Mouse (Mus musculus): ENCODE measurements around the gene Artn. TPM values are rescaled to one million over a fixed set of nuclear protein-coding genes. Genes with fewer than 3 reads are reported as not detected.

Artn gene
- total RNA-seq, 2 experiments from 2014 or later: not detected

DNA sequence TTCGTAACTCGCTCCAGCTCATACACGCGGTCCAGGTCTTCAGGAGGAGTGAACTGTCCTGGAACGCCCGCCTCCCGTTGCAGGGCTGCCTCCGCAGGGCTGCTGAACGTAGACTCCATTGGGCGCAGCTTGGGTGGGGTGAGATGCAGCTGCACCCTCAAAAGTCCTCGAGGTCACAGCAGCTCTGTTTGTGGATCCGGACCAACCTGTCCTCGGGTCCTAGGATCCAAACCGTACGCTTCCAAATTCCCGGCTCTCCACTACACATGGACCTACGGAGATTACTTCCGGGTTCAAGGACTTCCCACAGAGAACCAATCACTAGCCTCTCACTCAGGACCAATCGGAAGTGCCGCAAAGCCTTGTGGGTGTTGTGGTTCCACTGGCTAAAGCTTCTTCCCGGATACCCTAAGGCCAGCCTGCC is 37.8 kb downstream of the Artn start, which contains the start of gene Dph2:
Gene Dph2, minus strand, starts transcription at position 295 of the 424 bp plus-strand sequence.
- ATAC-seq (replicated peaks; ENCODE audit: poor library complexity): peak; percentile 89

DNA sequence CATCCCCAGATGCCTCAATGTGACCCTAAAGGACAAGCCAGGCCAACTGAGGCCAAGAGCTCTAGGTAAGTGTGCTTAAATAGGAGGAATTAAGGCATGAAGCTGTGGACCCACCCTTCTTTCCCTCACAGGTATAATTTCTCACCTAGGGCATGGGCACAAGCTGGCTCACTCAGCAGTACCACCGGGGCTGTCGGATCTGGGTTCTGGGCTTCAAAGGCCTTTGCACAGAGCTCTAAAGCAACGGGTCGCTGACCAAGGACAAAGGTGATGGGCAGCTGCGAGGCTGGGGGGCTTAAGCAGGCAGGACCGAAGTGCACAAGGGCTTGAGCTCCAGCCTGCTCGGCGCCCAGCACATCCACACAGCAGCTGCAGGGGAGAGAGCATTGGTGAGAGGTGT is 38.8 kb downstream of the Artn start:
- ATAC-seq (replicated peaks; ENCODE audit: poor library complexity): no peak

DNA sequence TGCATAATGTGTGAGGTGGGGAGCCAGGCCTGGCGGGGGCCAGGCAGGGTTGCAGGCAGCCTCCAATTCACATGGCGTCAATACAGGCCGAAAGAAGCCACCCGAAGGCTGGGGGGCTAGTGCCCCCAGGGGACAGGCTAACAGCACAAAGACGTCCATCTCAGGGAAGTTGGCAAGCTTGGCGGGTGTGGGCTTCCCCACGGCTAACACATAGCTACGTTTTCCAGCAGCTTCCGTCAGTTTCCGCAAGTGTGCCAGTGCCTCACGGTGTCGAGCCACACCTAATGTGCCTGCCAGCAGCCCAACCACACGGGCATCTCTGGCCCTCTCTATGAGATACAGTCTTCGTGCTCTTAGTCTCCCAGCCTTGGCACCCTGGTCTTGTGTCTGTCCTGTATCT is 39.5 kb downstream of the Artn start:
- ATAC-seq (replicated peaks; ENCODE audit: poor library complexity): no peak

DNA sequence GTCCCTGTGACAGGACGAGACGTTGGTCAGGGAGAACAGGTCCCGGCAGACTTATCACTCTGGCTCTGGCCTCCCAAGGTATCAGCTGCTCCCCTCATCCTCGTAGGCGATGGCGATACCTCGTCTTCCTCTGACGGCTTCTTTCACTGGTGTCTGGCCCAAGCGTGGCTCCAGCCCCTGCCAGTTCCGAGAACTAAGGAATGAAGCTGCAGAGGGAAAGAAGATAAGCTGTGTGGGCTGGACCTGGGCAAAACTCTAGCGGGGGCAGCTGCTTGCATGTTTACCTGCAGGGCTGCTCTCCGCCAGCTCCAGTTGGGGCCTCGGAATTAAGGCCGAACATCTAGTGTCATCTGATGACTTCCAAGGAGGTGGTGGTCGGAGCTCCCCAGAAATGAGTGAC is 40.1 kb downstream of the Artn start:
- ATAC-seq (replicated peaks; ENCODE audit: poor library complexity): no peak

DNA sequence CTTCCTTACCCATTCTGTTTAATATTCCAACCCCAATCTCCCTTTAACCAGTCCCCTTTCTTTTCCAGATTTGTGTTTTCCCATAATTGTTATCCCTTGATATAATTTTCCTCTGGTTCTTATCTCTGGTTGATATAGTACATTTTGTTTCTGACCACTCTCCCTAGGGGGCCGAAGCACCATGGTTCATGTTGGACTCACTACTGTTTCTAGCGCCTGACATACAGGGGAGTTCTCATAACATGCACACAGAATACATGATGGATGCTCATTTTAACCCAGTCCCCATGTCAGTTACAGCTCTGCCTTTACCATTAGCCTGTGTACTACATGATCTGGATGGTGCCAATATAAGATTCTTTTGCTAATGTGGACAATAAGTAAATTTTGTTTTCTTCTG is 41.6 kb downstream of the Artn start:
- no peak for ATAC-seq (replicated peaks; ENCODE audit: poor library complexity)

DNA sequence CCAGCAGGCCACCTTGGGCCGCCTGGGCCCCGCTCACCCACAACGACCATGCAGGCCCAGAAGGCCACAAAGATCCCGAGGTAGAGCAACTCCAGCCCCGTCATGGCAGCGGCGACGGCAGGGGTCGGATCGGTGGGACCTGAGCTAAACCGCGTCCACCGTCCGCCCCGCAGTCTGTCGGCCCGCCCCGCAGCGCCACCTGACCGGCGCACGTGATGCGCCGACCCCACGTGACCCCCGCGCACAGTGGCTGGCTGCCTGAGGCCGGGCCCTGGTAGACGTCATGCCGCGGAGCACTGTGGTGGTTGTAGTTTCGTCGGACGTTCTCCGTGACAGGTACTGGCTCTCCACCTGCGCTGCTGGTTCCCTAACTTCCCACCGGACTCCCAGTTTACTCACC is 42.4 kb downstream of the Artn start, which contains the start of gene Atp6v0b:
Gene Atp6v0b, minus strand, starts transcription at position 201 of the 400 bp plus-strand sequence.
- ATAC-seq (replicated peaks; ENCODE audit: poor library complexity): peak; percentile 70

DNA sequence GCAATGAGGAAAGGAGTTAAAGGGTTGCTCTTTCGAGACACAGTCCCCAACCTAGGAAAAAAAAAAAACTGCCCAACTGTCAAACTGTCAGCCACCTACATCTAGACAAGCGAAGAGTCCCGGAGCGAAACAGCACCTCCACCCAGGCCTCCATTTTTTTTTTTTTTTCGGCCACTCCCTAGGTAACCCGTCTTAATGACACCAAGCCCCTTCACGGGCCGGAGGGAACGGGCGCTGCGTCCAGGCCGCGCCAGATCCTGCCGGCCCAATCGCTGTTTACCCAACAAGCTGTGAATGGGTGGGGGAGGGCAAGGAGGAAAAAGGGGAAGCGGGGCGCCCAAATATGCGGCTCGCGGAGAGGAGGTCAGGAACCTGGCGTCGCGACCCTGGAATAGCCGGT is 42.9 kb downstream of the Artn start:
- peak; percentile 46 for ATAC-seq (replicated peaks; ENCODE audit: poor library complexity)

DNA sequence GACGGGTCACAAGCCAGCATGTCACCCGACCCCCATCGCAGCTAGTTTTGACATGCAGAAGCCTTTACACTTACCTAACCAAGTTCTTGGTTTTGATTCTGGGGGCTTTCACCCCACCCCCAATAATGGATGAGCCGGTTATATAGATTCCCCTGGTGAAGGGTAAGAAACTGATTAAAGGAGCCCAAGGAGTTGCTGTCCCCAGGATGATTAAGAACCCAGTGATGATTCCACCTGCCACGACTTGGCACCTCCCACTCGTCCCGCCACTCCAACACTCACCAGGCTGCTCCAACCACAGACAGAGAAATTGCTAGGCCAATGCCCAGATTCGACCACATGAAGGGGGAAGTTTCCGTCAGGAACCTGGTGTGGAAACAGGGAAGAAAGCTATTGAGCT is 43.6 kb downstream of the Artn start:
- peak; percentile 1; the same call in 1 of the 2 replicates for ATAC-seq (replicated peaks; ENCODE audit: poor library complexity)

DNA sequence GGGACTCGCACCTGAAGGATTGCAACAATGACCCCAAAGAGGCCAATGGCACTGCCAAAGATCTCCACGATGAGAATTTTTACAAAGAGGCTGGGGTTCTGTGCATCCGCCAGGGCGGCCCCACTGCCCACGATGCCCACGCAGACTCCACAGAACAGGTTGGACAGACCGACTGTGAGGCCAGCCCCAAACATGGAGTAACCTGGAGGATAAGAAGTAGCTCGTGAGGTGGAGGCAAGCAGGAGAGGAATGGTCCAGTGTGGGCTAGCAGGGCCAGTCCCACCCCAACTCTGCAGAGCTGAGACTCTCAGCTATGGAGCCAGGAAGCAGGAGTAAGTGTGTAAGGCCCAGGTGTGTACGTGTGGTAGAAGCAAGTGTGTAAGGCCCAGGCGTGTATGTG is 44.5 kb downstream of the Artn start:
- no peak for ATAC-seq (replicated peaks; ENCODE audit: poor library complexity)

DNA sequence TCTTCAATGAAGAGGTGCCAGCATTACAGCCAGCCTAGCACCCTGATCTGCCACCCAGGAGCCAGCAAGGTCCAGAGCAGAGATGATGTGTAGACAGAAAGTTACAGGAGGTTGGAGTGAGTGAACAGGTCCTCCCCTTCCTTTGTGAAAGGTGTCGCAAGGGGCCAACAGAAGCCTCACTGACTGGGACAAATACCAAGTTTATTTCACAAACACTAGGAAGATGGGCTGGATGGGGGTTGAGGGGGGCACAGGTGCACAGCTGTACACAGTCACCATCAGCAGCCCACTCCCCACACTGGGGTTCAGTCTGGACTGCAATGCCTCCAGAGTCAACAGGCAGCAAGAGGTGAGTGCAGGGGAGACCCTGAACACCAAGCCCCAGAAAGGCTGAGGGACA is 45.4 kb downstream of the Artn start:
- no peak for ATAC-seq (replicated peaks; ENCODE audit: poor library complexity)

DNA sequence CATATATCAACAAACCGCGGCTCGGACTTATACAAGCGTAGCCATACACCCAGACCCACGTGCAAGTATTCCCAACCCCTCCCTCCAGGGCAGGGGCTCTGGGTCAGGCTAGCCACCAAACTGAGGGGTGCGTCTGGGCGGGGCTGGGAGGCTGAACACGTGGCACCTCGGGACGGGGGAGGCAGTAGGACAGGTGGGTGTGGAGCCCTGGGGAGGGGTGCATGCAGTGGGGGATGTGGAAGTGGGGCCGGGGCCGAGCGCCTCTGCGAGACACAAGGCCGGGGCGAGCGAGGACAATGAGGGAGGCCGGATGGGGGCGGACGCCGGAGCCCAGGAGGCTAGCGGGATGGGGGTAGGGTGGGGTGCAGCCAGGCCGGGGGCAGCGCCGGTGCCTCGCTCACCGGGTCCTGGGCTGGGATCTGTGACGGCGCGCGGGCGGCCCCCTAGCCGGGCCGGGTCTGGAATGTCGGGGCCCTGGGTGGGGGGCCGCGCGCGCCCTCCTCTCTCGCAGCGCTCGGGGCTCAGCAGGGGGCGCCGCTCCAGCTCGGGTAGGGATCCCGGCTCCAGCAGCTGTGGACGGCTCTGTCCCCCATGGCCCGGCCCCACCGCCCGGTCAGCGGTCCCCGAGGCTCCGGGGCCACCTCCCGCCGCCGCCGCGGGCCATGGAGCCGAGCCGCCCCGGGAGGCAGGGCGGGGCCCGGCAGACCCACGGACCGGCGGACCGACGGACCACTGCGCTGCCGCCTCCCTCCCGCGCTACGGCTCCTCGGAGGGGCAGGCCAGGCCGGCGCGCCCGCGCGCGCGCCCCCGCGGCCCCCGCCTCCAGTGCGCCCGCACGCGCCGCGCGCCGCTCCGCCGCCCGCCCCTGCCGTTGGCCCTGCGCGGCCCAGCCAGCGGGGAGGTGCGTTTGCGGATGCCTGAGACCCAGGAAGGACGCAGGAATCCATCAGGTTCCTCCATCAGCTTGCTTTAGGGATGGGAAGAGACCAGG is 46.6 kb downstream of the Artn start, which contains the start of gene B4galt2:
Gene B4galt2, minus strand, starts transcription at position 787 of the 991 bp plus-strand sequence.
- no peak for ATAC-seq (replicated peaks; ENCODE audit: poor library complexity)

DNA sequence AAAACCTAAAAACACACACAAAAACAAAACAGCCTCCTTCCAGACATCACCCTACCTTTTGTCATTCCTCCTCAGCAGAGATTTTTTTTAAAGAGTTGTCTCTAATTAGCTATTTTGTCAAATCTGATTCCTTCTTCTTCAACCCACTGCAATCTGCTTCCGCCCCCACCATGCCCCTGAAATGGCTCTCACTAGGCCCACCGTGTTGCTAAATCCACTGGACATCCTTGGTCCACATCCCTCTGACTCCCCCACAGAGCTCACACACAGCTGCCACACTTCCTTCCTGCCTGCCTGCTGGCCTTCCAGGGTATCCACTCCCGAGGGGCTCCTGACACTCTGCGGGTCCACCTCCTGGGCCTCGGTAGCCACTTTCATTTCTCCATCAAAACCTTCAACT is 50.9 kb downstream of the Artn start:
- no peak for ATAC-seq (replicated peaks; ENCODE audit: poor library complexity)

DNA sequence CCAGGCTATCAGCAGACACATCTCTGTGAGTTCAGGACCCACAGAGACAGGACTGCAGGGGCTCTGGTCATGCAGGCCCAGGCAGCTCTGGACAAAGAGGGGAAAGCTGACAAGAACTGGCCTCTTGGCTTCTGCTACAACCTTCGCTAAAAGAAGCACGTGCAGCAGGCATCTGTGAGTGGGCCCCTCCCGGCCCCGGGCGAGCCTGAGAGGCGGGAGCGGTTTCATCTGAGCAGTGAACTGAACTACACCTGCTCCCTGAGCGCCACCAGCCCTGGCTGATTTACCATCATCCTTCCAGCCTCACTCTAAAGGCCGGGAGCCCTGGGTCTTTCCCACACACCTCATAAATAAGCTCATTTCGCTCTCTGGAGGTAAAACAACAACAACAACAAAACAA is 51.3 kb downstream of the Artn start:
- ATAC-seq (replicated peaks; ENCODE audit: poor library complexity): no peak

Other genes with a start within 250 kb of the Artn start
- gene Dmap1, start 247.5 kb downstream of the Artn start, total RNA-seq (2015): 13.8 and 19.3 TPM in 2 replicates
- gene Dmap1, start 247.5 kb downstream of the Artn start, total RNA-seq (2017): 23.7 and 29.1 TPM in 2 replicates
- gene Gm12845, start 205.4 kb downstream of the Artn start, total RNA-seq (2015): not detected in 2 replicates
- not detected in 2 replicates for gene Gm12845, start 205.4 kb downstream of the Artn start, total RNA-seq (2017)
- not detected in 2 replicates for gene Klf17, start 164.1 kb downstream of the Artn start, total RNA-seq (2015)
- not detected in 2 replicates for gene Klf17, start 164.1 kb downstream of the Artn start, total RNA-seq (2017)
- gene Slc6a9, start 95.3 kb downstream of the Artn start, total RNA-seq (2015): 0.05 TPM in 1 of 2 replicates, not detected in the other
- 0.21 and 2.6 TPM in 2 replicates for gene Slc6a9, start 95.3 kb downstream of the Artn start, total RNA-seq (2017)
- gene Ccdc24, start 57.2 kb downstream of the Artn start, total RNA-seq (2015): not detected in 2 replicates
- gene Ccdc24, start 57.2 kb downstream of the Artn start, total RNA-seq (2017): not detected in 2 replicates
- gene B4galt2, start 46.3 kb downstream of the Artn start, total RNA-seq (2015): 0.54 TPM in 2 replicates
- not detected in 2 replicates for gene B4galt2, start 46.3 kb downstream of the Artn start, total RNA-seq (2017)
- 308 and 311 TPM in 2 replicates for gene Atp6v0b, start 42.4 kb downstream of the Artn start, total RNA-seq (2015)
- 105 and 150 TPM in 2 replicates for gene Atp6v0b, start 42.4 kb downstream of the Artn start, total RNA-seq (2017)
- 9.5 and 13.0 TPM in 2 replicates for gene Dph2, start 37.7 kb downstream of the Artn start, total RNA-seq (2015)
- gene Dph2, start 37.7 kb downstream of the Artn start, total RNA-seq (2017): 8.3 and 10.3 TPM in 2 replicates
- gene Ipo13, start 14.8 kb downstream of the Artn start, total RNA-seq (2015): 19.1 and 19.5 TPM in 2 replicates
- 6.2 and 10.6 TPM in 2 replicates for gene Ipo13, start 14.8 kb downstream of the Artn start, total RNA-seq (2017)
- gene St3gal3, start 205.2 kb upstream of the Artn start, total RNA-seq (2015): 3.9 and 4.6 TPM in 2 replicates
- gene St3gal3, start 205.2 kb upstream of the Artn start, total RNA-seq (2017): 4.7 and 5.2 TPM in 2 replicates